Mouse (Mus musculus) hindbrain, postnatal 0 days (tissue): ENCODE results near the gene Asic3. TPM values are rescaled to one million over a fixed set of nuclear protein-coding genes. Genes with fewer than 3 reads are reported as not detected.
A peak's percentile ranks its signal among the peaks of the same experiment; 100 is the strongest.

Experiments
- ATAC-seq: fragments of 200-750 bp; cut with Nextera tagmentation; 2 replicates; pipeline ENCODE4 v1.8.0; 2017; ENCODE audit warnings: mild to moderate bottlenecking, moderate TSS enrichment, moderate library complexity
- DNase-seq: peaks from one replicate; pipeline ENCODE4 v3.0.0-alpha.2; 2015; ENCODE audit warnings: low spot score
- H3K27ac ChIP-seq: fragments of 300-500 bp; sonication (generic); 2 replicates; pipeline ENCODE4 v1.5.1; 2014; ENCODE audit warnings: mild to moderate bottlenecking
- H3K27me3 ChIP-seq: fragments of 300-500 bp; sonication (generic); 2 replicates; pipeline ENCODE4 v1.6.1; 2014; ENCODE audit warnings: low read length, mixed read lengths; ENCODE audit not compliant: insufficient read depth
- H3K36me3 ChIP-seq: fragments of 300-500 bp; sonication (generic); 2 replicates; pipeline ENCODE4 v1.6.1; 2014; ENCODE audit warnings: low read length, mixed read lengths; ENCODE audit not compliant: insufficient read depth
- H3K4me1 ChIP-seq: fragments of 300-500 bp; sonication (generic); 2 replicates; pipeline ENCODE4 v1.6.1; 2014; ENCODE audit warnings: antibody characterized with exemption, low read length, mixed read lengths; ENCODE audit not compliant: insufficient read depth
- H3K4me2 ChIP-seq: fragments of 300-500 bp; sonication (generic); 2 replicates; pipeline ENCODE4 v1.6.1; 2014; ENCODE audit warnings: low read depth, mild to moderate bottlenecking, low read length, moderate library complexity, mixed read lengths
- H3K4me3 ChIP-seq: fragments of 300-500 bp; sonication (generic); 2 replicates; pipeline ENCODE4 v1.5.1; 2014; ENCODE audit warnings: low read length
- H3K9ac ChIP-seq: fragments of 300-500 bp; sonication (generic); replicated peaks from 2 replicates; pipeline ENCODE4 v1.6.1; 2014; ENCODE audit warnings: mild to moderate bottlenecking, low read length, moderate library complexity, mixed read lengths
- H3K9me3 ChIP-seq: fragments of 300-500 bp; sonication (generic); 2 replicates; pipeline ENCODE4 v1.6.1; 2016; ENCODE audit warnings: low read length, mixed read lengths
- CTCF ChIP-seq: IDR thresholded peaks from 2 replicates; pipeline ENCODE4 v1.5.1; 2016; ENCODE audit warnings: antibody characterized with exemption, control low read depth, low read depth
- WGBS: fragments of 180-500 bp; shearing (Covaris S2); extraction: QIAGEN DNeasy Blood & Tissue Kit; methylation state at CpG from one replicate; pipeline ENCODE4 v1.1.7; 2014; 5-methylcytosine and 5-hydroxymethylcytosine counted together
- polyA plus RNA-seq: library from polyadenylated mRNA; unstranded; fragments of >200 nt; fragmentation: Nextera tagmentation; extraction: Ambion mirVana; gene quantifications from 2 replicates; pipeline ENCODE4 v1.2.1, GENCODE M21; 2015
- total RNA-seq: library from RNA; depleted of rRNA; stranded (reverse); fragments of >200 nt; gene quantifications from 2 replicates; pipeline ENCODE4 v1.2.3, GENCODE M21; 2014

Asic3 gene
- total and polyA plus RNA-seq, 2 experiments from 2014 or later: 0.37 to 0.58 TPM

GRCm38 (mm10) chr5:24387264-24388241 is 25.6 kb upstream of the Asic3 start:
- peak overlapping the region; percentile 47 for H3K4me3 ChIP-seq
- peak overlapping the region; percentile 97 for H3K4me2 ChIP-seq
- H3K27me3 ChIP-seq: no peaks in the 10 kb centered on the region
- 2% methylated on average over 73 of the region's 73 CpGs for WGBS
- ATAC-seq (peak; percentile 55), DNase-seq (peak; percentile 87)
- peak overlapping the region; percentile 51; the same call in 1 of the 2 replicates for H3K27ac ChIP-seq
- H3K9me3 ChIP-seq: no peaks in the 10 kb centered on the region
- H3K4me1 ChIP-seq: peaks cover 24% of the 10 kb centered on the region
- H3K9ac ChIP-seq: peak overlapping the region; percentile 60
- H3K36me3 ChIP-seq: no peaks in the 10 kb centered on the region
- TF ChIP-seq CTCF: peak; percentile 65

DNA sequence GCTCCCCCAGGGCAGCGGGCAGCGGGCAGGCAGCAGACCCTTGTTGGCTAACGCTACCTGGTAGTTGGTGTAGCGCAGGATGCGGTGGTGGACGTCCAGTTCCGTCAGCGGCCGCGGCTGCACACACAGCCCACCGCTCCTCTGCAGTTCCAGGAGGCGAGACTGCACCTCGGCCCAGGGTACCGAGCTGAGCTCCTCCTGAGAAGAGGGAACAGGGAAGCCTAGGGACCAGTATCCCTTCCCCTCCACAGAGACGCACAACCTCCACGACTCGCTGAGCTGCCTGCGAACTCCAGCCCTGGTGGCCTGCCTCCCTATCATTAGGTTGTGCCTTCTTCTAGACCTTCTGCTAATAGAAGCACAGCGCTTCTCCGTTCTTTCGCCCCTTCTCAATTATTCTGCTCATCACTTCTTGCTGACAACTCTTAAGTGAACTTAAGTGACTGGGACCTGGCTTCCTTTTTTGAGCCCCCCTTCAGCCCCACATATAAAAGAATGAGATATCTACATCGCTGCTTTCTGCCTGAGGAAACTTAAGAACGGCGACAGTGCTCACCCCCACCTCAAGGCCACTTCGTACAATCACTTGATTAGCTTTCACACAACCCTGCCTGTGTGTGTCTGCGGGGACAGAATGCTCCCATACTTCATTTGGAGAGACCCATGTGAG is 24.8 kb upstream of the Asic3 start:
- DNase-seq (no peak), ATAC-seq (no peak)
- Histone ChIP-seq H3K9me3 (no peaks in the 10 kb centered on the region), H3K4me2 (peak overlapping the region; percentile 97), H3K36me3 (no peaks in the 10 kb centered on the region), H3K9ac (peak overlapping the region; percentile 60), H3K27me3 (no peaks in the 10 kb centered on the region), H3K4me1 (peaks cover 20% of the 10 kb centered on the region), H3K27ac (peak overlapping the region; percentile 51; the same call in 1 of the 2 replicates), H3K4me3 (peak overlapping the region; percentile 47)
- WGBS: 25% methylated on average over 24 of the region's 26 CpGs
- TF ChIP-seq CTCF: no peak; the same call in 1 of the 2 replicates

GRCm38 (mm10) chr5:24389011-24389657 is 24.1 kb upstream of the Asic3 start:
- Histone ChIP-seq H3K4me2 (no peak overlapping the region), H3K9ac (no peak overlapping the region), H3K27me3 (no peaks in the 10 kb centered on the region), H3K27ac (no peak overlapping the region), H3K36me3 (no peaks in the 10 kb centered on the region), H3K9me3 (no peaks in the 10 kb centered on the region), H3K4me3 (no peak overlapping the region), H3K4me1 (peaks cover 15% of the 10 kb centered on the region)
- WGBS: 58% methylated on average over 6 of the region's 7 CpGs
- ATAC-seq: no peak
- no peak for TF ChIP-seq CTCF
- DNase-seq: peak; percentile 15

DNA sequence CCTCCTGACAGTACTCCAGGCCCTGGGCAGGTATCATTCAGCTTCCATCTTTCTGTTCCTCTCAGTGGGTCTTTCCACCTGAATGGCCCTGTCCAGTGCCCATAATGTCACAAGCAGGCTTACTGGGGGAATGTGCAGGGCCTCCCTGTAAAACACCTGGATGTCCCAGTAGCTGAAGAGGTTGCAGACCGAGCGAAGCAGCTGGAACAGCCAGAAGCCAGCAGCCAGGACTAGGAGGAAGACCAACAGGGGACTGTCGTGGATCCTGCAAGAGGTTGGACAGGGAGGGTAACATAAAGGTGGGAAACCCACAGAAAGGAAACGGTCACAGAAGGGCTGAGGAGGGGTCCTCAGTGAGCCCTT is 23.6 kb upstream of the Asic3 start:
- TF ChIP-seq CTCF: no peak
- Histone ChIP-seq H3K4me3 (no peak overlapping the region), H3K27ac (no peak overlapping the region), H3K4me2 (no peak overlapping the region), H3K36me3 (no peaks in the 10 kb centered on the region), H3K9ac (no peak overlapping the region), H3K4me1 (peaks cover 12% of the 10 kb centered on the region), H3K9me3 (no peaks in the 10 kb centered on the region), H3K27me3 (no peaks in the 10 kb centered on the region)
- DNase-seq: no peak
- ATAC-seq: no peak
- WGBS: 83% methylated on average over 4 of the region's 4 CpGs

GRCm38 (mm10) chr5:24391864-24392263 is 21.3 kb upstream of the Asic3 start, which contains the start of gene Atg9b:
Gene Atg9b (minus strand): TSS chr5:24392143.
- no peak within 1 kb of the TSS for H3K4me2 ChIP-seq
- ATAC-seq (no peak), DNase-seq (no peak)
- no peaks in the 10 kb centered on the region for H3K9me3 ChIP-seq
- peaks cover 7% of the 10 kb centered on the region for H3K4me1 ChIP-seq
- no peak within 1 kb of the TSS for H3K4me3 ChIP-seq
- H3K27me3 ChIP-seq: no peaks in the 10 kb centered on the region
- WGBS: 89% methylated on average over 7 of the region's 7 CpGs
- H3K36me3 ChIP-seq: no peaks in the 10 kb centered on the region
- H3K27ac ChIP-seq: no peak within 1 kb of the TSS
- H3K9ac ChIP-seq: no peak within 1 kb of the TSS
- TF ChIP-seq CTCF: no peak

DNA sequence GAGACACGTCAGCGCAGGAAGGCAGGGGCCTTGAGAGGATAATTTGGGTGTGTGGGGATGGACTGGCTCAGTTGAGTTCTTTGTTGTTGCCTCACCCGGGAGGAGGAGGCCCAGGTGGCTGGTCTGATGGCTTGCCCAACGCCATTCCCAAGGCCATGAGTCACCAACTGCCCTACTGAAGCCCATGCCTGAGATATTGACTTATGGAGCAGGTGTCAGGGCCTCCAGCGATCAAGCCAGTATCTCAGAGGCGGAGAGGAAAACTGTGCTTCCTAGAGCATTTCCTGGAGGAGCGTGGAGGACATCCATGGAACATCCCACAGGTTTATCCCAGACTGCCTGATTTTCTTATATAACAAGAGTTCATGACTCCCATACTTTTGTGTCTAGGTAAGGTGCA is 20.5 kb upstream of the Asic3 start:
- no peak overlapping the region for H3K9ac ChIP-seq
- no peaks in the 10 kb centered on the region for H3K36me3 ChIP-seq
- DNase-seq (no peak), ATAC-seq (no peak)
- no peak overlapping the region for H3K4me2 ChIP-seq
- no peak overlapping the region for H3K27ac ChIP-seq
- H3K27me3 ChIP-seq: no peaks in the 10 kb centered on the region
- H3K9me3 ChIP-seq: no peaks in the 10 kb centered on the region
- H3K4me1 ChIP-seq: no peaks in the 10 kb centered on the region; the same call in 1 of the 2 replicates
- WGBS: 76% methylated on average over 7 of the region's 7 CpGs
- H3K4me3 ChIP-seq: no peak overlapping the region
- TF ChIP-seq CTCF: no peak
